ENCODE assay signal across 9 mouse cellular contexts in genomic region chr2:33184641-33185040, GRCm38 (mm10). TPM values are rescaled to one million over a fixed set of nuclear protein-coding genes. Genes with fewer than 3 reads are reported as not detected.
DNase-seq lines count a peak whose midpoint lies in the region; TF ChIP-seq lines count a peak whose summit lies in the region.
"Had no signal": no experiment of that assay in that cellular context is flagged by ENCODE, and none has a peak within 500 bp of the region (broad histone marks: within the 10 kb centered on the region; RNA-seq: fewer than 3 reads in every experiment).

No protein-coding gene starts in this region.

- DNase-seq in cerebellum, postnatal 25 days = peak; percentile 46 to 57
- DNase-seq in cerebellum, adult 11-12 months = no peak
- DNase-seq in layer of hippocampus, adult 2 months (ENCODE audit: low spot score in 2 of 2) = peak in 1 of 2 experiments; percentile 31
- no peak for DNase-seq in layer of hippocampus, adult 9-11 months
- DNase-seq in heart, adult 8-10 months (ENCODE audit: low spot score) = peak; percentile 76
- peak; percentile 51 for DNase-seq in lung, postnatal 14 days
- DNase-seq in spleen, adult 12 weeks (ENCODE audit: low spot score) = no peak
- no peak for DNase-seq in frontal cortex, postnatal 25 days (ENCODE audit: low spot score in 2 of 2)

- H3K4me3 ChIP-seq in layer of hippocampus, adult 2 months = no peak overlapping the region
- H3K4me3 ChIP-seq: erythroblast, embryonic 14.5 days had no signal

- TF ChIP-seq CTCF in layer of hippocampus, adult 2 months (conservative IDR thresholded peaks at IDR 0.05) = no peak

- peak overlapping the region; percentile 20; the same call in 1 of the 2 replicates for H3K27ac ChIP-seq in layer of hippocampus, adult 2 months

RNA-seq across cellular contexts. Expression of gene Angptl2, which starts 31.2 kb away (rescaled TPM):
- total RNA-seq in layer of hippocampus, adult 2 months (2021) = 1 to 10 TPM in 1 of 2 experiments, under 1 TPM in 1; 0.81 to 2.2 TPM
- 10 to 100 TPM; 32.9 to 57.7 (median 53.5) TPM for total RNA-seq in heart, adult 8-10 months (2022)

RNA-seq across cellular contexts. Expression of gene Garnl3, which starts 53.2 kb away (rescaled TPM):
- total RNA-seq in layer of hippocampus, adult 2 months (2021) = 10 to 100 TPM; 31.7 to 35.2 TPM
- 1 to 10 TPM; 2.6 to 6.7 (median 3.5) TPM for total RNA-seq in heart, adult 8-10 months (2022)

Comparison
In these comparisons a context has a peak if more than half of its experiments do, and no peak if none do; other contexts are left out.
1. DNase-seq: peak in cerebellum, postnatal 25 days (2 of 2), heart, adult 8-10 months (single experiment) and lung, postnatal 14 days (single experiment); none in cerebellum, adult 11-12 months (single experiment), layer of hippocampus, adult 9-11 months (single experiment), spleen, adult 12 weeks (single experiment) and frontal cortex, postnatal 25 days (0 of 2).
2. RNA of gene Angptl2, which starts 31.2 kb away (total RNA-seq): 32.9 to 57.7 TPM in heart, adult 8-10 months; 0.81 to 2.2 TPM in layer of hippocampus, adult 2 months; every median in the first group is over 10 times any median in the second.
3. RNA of gene Garnl3, which starts 53.2 kb away (total RNA-seq): 31.7 to 35.2 TPM in layer of hippocampus, adult 2 months; 2.6 to 6.7 TPM in heart, adult 8-10 months; every median in the first group is over 4 times any median in the second.